Mouse (Mus musculus) lung, embryonic 14.5 days (tissue): ENCODE results near the gene Nutf2-ps1. TPM values are rescaled to one million over a fixed set of nuclear protein-coding genes. Genes with fewer than 3 reads are reported as not detected.

Experiments used
- ATAC-seq: fragments of 200-750 bp; cut with Nextera tagmentation; 2 replicates; pipeline ENCODE4 v1.8.0; 2017; ENCODE audit warnings: mild to moderate bottlenecking, moderate TSS enrichment, moderate library complexity; ENCODE audit not compliant: insufficient read depth
- DNase-seq: peaks from one replicate; pipeline ENCODE4 v3.0.0-alpha.2; 2015
- H3K27ac ChIP-seq: fragments of 300-500 bp; sonication (generic); 2 replicates; pipeline ENCODE4 v1.5.1; 2014; ENCODE audit warnings: low read depth, mild to moderate bottlenecking, moderate library complexity
- H3K27me3 ChIP-seq: fragments of 300-500 bp; sonication (generic); 2 replicates; pipeline ENCODE4 v1.6.1; 2014; ENCODE audit warnings: low read length, control low read depth; ENCODE audit not compliant: insufficient read depth
- H3K36me3 ChIP-seq: fragments of 300-500 bp; sonication (generic); 2 replicates; pipeline ENCODE4 v1.6.1; 2014; ENCODE audit warnings: control low read depth; ENCODE audit not compliant: insufficient read depth
- H3K4me1 ChIP-seq: fragments of 300-500 bp; sonication (generic); 2 replicates; pipeline ENCODE4 v1.6.1; 2014; ENCODE audit warnings: antibody characterized with exemption, control low read depth; ENCODE audit not compliant: insufficient read depth
- H3K4me2 ChIP-seq: fragments of 300-500 bp; sonication (generic); 2 replicates; pipeline ENCODE4 v1.6.1; 2014; ENCODE audit warnings: mild to moderate bottlenecking
- H3K4me3 ChIP-seq: fragments of 300-500 bp; sonication (generic); 2 replicates; pipeline ENCODE4 v1.5.1; 2014; ENCODE audit warnings: low read depth, low read length
- H3K9ac ChIP-seq: fragments of 300-500 bp; sonication (generic); 2 replicates; pipeline ENCODE4 v1.6.1; 2014
- H3K9me3 ChIP-seq: fragments of 300-500 bp; sonication (generic); 2 replicates; pipeline ENCODE4 v1.6.1; 2016; ENCODE audit warnings: low read depth, low read length, control low read depth
- CTCF ChIP-seq: IDR thresholded peaks from 2 replicates; pipeline ENCODE4 v1.5.1; 2016; ENCODE audit warnings: antibody characterized with exemption, low read depth
- WGBS: fragments of 180-500 bp; shearing (Covaris S2); extraction: QIAGEN DNeasy Blood & Tissue Kit; methylation state at CpG from one replicate; pipeline ENCODE4 v1.1.7; 2014; 5-methylcytosine and 5-hydroxymethylcytosine counted together
- polyA plus RNA-seq: library from polyadenylated mRNA; unstranded; fragments of >200 nt; fragmentation: Nextera tagmentation; extraction: Ambion mirVana; gene quantifications from 2 replicates; pipeline ENCODE4 v1.2.1, GENCODE M21; 2014

Gene Nutf2-ps1
- polyA plus RNA-seq, 1 experiment from 2014 or later, result 445 TPM

DNA sequence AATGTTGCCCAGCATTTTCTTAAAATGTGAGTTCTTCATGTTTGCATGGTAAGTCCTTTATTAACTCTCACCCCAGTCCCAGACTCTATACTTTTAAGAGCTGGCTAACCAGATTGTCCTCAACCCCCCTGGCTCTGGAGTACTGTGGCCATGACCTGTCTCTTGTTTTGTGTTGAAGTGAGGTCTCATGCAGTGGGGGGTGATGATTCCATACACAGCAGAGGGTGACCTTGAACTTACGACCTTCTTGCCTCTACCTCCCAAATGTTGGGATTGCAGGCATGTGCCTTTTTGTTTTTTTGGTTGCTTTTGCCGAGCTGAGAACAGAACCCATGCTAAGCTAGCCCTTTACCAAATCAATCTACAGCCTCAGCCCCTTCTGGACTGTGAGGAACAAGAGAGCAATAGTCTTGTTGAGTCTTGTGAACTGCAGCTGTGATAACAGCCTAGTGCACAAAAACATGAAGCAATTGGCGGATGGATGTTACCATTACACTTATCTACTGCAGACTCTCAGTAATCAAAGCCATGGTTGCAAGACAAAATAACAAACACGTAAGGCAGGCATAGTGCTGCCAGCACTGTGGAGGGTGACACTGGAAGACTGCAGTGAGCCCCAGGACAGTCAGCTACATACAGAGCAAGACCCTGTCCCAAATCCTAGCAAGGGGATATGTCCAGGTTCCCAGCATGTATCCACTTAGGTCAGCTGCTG, 13.4 kb downstream of the Nutf2-ps1 start:
- no peak overlapping the region for H3K4me3 ChIP-seq
- ATAC-seq, result no peak; the same call in 1 of the 2 replicates
- H3K4me2 ChIP-seq, result no peak overlapping the region
- no peak overlapping the region for H3K9ac ChIP-seq
- 0 out of 2 replicates have a peak, but pooled peaks cover 5% of the 10 kb centered on the region for H3K4me1 ChIP-seq
- WGBS, result 63% methylated on average over 4 of the region's 4 CpGs
- H3K36me3 ChIP-seq, result no peaks in the 10 kb centered on the region
- H3K27ac ChIP-seq, result no peak overlapping the region
- peak; percentile 32 for DNase-seq
- no peaks in the 10 kb centered on the region for H3K9me3 ChIP-seq
- H3K27me3 ChIP-seq, result no peaks in the 10 kb centered on the region
- no peak for TF ChIP-seq CTCF

DNA sequence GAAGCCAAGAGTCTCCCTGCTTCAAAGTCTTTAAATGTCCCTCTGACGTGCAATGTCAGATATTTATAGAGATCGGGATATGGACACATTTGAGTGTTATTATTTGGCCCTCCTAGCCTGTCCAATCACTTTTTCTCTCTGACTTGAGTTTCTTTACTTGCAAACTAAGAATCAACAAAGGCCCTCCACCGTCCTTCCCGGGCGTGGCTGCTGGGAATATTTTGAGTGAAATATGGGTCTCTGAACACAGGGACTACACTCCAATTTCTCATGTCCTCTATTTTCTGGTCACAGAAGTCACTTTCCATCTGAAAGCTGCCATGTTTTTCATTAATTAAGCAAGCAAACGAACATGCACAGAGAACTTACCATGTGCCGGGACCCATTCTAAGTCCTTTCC, 14.3 kb downstream of the Nutf2-ps1 start:
- ATAC-seq (no peak), DNase-seq (no peak)
- TF ChIP-seq CTCF, result no peak
- no peak overlapping the region for H3K27ac ChIP-seq
- H3K4me2 ChIP-seq, result no peak overlapping the region
- H3K9me3 ChIP-seq, result no peaks in the 10 kb centered on the region
- no peaks in the 10 kb centered on the region for H3K27me3 ChIP-seq
- H3K36me3 ChIP-seq, result no peaks in the 10 kb centered on the region
- H3K9ac ChIP-seq, result no peak overlapping the region
- no peak overlapping the region for H3K4me3 ChIP-seq
- 85% methylated on average over 7 of the region's 7 CpGs for WGBS
- H3K4me1 ChIP-seq, result 0 out of 2 replicates have a peak, but pooled peaks cover 5% of the 10 kb centered on the region

- WGBS, result 63% methylated on average over 8 of the region's 8 CpGs
- 0 out of 2 replicates have a peak, but pooled peaks cover 5% of the 10 kb centered on the region for H3K4me1 ChIP-seq
Measured at GRCm38 (mm10) chr19:53574131-53574530, 14.7 kb downstream of the Nutf2-ps1 start.

DNA sequence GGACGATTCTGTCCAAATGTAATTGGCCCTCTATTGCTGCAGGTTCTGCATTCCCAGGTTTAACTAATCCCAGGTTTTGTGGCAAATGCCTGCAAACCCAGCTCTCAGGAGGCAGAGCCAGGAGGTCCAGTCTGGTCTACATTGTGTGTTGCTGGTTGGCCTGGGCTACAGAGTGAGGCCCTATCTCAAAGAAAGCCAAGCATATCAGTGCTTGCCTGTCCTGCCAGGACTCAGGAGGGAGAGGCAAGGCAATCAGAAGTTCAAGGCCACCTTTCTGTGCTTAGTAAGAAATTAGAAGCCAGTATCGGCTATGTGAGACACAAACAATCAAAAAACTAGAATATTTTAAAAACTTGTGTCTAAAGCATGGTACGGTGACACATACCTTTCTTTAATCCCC, 15.7 kb downstream of the Nutf2-ps1 start:
- H3K9ac ChIP-seq, result no peak overlapping the region
- H3K27me3 ChIP-seq, result no peaks in the 10 kb centered on the region
- WGBS, result 84% methylated on average over 3 of the region's 3 CpGs
- TF ChIP-seq CTCF, result no peak
- no peak overlapping the region for H3K4me2 ChIP-seq
- no peak for DNase-seq
- no peak overlapping the region for H3K4me3 ChIP-seq
- no peak overlapping the region for H3K27ac ChIP-seq
- ATAC-seq, result no peak
- no peaks in the 10 kb centered on the region for H3K9me3 ChIP-seq
- no peaks in the 10 kb centered on the region for H3K36me3 ChIP-seq
- 0 out of 2 replicates have a peak, but pooled peaks cover 5% of the 10 kb centered on the region for H3K4me1 ChIP-seq

More at GRCm38 (mm10) chr19:53574131-53574530, 14.7 kb downstream of the Nutf2-ps1 start:
- Histone ChIP-seq H3K4me3 (no peak overlapping the region), H3K4me2 (no peak overlapping the region), H3K9ac (no peak overlapping the region), H3K27ac (no peak overlapping the region), H3K27me3 (no peaks in the 10 kb centered on the region), H3K9me3 (no peaks in the 10 kb centered on the region), H3K36me3 (no peaks in the 10 kb centered on the region)
- TF ChIP-seq CTCF, result no peak
- DNase-seq (no peak), ATAC-seq (no peak)

DNA sequence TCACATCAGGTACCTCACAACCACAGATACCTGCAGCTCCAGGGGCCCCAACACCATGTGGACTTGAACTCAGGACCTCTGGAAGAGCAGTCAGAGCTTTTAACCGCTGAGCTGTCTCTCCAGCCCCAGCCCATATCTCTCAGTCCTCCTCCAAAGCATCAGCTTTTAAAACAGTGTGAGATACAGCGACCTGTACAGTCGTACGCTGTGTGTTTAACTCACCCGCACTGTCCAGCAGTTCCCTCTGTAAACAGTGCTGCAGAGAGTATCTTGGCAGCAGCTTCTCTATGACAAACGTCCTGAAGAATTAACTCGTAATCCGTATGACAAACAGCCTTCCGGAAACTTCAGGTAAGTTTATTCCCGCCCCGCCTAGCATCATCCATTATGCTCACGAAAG, 16.3 kb downstream of the Nutf2-ps1 start:
- Histone ChIP-seq H3K36me3 (no peaks in the 10 kb centered on the region), H3K9me3 (no peaks in the 10 kb centered on the region), H3K4me1 (0 out of 2 replicates have a peak, but pooled peaks cover 5% of the 10 kb centered on the region), H3K4me3 (no peak overlapping the region), H3K9ac (no peak overlapping the region), H3K27me3 (no peaks in the 10 kb centered on the region), H3K4me2 (no peak overlapping the region), H3K27ac (no peak overlapping the region)
- ATAC-seq, result no peak
- TF ChIP-seq CTCF, result no peak
- DNase-seq, result peak; percentile 26
- 51% methylated on average over 12 of the region's 12 CpGs for WGBS

DNA sequence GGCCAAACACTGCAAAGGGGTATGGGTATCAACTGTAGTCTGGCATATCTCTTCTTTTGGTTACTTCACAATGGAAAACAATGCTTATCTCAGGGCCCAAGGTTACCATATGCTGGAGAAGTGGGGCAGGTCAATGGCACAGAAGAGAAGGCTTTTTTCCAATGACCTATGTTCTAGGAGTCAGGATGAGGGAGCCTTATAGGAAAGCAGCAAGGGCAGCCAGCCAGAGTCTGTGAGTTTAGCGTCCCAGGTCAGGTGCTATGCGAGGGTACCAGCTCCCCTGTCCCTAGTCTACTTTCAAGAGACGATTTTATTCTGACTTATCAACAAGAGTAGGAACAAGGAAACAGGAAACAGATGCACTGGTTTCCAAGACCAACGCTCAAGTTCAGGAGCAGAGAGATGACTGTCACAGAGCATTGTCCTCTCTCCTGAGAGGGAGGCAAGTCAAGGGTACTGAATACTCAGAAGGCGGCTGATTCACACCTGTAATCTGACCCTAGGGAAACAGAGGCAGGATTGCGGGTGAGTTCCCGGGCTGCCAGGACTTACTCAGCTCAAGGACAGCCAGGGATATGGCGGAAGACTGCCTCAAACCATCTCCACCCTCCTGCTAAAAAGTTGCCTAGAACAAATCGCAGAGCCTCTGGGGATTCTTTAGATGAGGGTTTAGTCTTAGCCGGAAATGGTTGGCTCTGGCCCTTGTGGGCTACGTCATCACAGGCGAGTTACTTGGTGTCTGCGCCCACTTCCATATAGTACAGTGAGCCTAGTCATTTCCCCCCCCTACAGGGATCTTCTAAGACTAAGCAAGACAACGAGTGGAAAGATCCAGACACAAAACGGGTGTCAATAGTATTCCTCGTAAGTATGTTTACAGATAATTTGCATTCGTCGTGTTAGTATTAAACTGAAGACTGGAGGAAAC, 17.1 kb downstream of the Nutf2-ps1 start:
- Histone ChIP-seq H3K27me3 (no peaks in the 10 kb centered on the region), H3K27ac (no peak overlapping the region), H3K4me3 (no peak overlapping the region), H3K36me3 (no peaks in the 10 kb centered on the region), H3K4me2 (no peak overlapping the region), H3K9ac (no peak overlapping the region), H3K9me3 (no peaks in the 10 kb centered on the region), H3K4me1 (0 out of 2 replicates have a peak, but pooled peaks cover 5% of the 10 kb centered on the region)
- ATAC-seq, result no peak
- no peak for TF ChIP-seq CTCF
- DNase-seq, result no peak
- 70% methylated on average over 18 of the region's 18 CpGs for WGBS

GRCm38 (mm10) chr19:53571056-53571455, 17.8 kb downstream of the Nutf2-ps1 start:
- DNase-seq (no peak), ATAC-seq (no peak)
- H3K9ac ChIP-seq, result no peak overlapping the region
- TF ChIP-seq CTCF, result no peak
- no peaks in the 10 kb centered on the region for H3K27me3 ChIP-seq
- no peaks in the 10 kb centered on the region for H3K36me3 ChIP-seq
- WGBS, result 65% methylated on average over 4 of the region's 4 CpGs
- H3K27ac ChIP-seq, result no peak overlapping the region
- H3K4me3 ChIP-seq, result no peak overlapping the region
- H3K4me2 ChIP-seq, result no peak overlapping the region
- 0 out of 2 replicates have a peak, but pooled peaks cover 5% of the 10 kb centered on the region for H3K4me1 ChIP-seq
- no peaks in the 10 kb centered on the region for H3K9me3 ChIP-seq
